Mouse (Mus musculus): ENCODE data around the gene Clip3.

DNA sequence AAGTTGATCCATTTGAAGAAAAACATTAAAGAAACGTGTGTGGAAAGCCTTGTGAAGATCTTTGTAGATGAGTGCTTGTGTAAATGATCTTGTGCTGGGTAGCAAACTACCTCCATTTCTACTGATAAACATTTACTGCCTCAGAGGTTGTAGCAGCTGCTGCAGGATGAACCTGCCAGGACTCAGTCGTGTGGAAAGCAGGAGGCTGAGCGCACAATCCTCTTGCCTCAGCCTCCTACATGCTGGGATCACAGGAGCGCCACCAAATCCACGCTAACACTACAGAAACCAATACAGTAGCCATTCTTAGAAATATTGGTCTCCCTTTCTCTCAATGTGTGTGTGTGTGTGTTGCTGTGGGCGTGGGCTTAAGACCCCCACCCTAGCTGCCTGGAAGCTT is 3.5 kb upstream of the Clip3 start:
- TF ChIP-seq CTCF (IDR thresholded peaks at IDR 0.05; ENCODE audit: control insufficient read depth, insufficient read depth, insufficient replicate concordance, low read depth, low read length) = no peak
- no peak for TF ChIP-seq POLR2A (IDR thresholded peaks at IDR 0.05; ENCODE audit: control insufficient read depth, low read depth, low read length)
